Mouse (Mus musculus) ES-E14 (cell line): ENCODE measurements at regions not wholly inside any gene's neighbourhood (a gene's known extent, or its start where the extent isn't known, plus 50 kb on each side); places are given as distances from the start of the nearest gene placed in this dataset.

Experiments used
- DNase-seq: peaks from one replicate; pipeline ENCODE4 v3.0.0-alpha.2; 2013; ENCODE audit warnings: low read depth, low spot score
- H3K27ac ChIP-seq: 2 replicates; pipeline ENCODE4 v1.5.1; 2012; ENCODE audit warnings: low read depth, mild to moderate bottlenecking, low read length, moderate library complexity, mixed read lengths; ENCODE audit not compliant: poor library complexity, insufficient read depth, severe bottlenecking
- H3K36me3 ChIP-seq: 2 replicates; pipeline ENCODE4 v1.6.1; 2012; ENCODE audit warnings: mild to moderate bottlenecking, low read length, moderate library complexity, mixed read lengths; ENCODE audit not compliant: control insufficient read depth, poor library complexity, insufficient read depth, severe bottlenecking
- H3K4me1 ChIP-seq, 2 experiments: fragments of 150-350 bp in 1 of 2; sonication (generic) in 1 of 2; 2 replicates each; pipeline ENCODE4 v1.6.1; 2012; ENCODE audit warnings: low read length in 2 of 2, mild to moderate bottlenecking in 1 of 2, mixed read lengths in 1 of 2; ENCODE audit not compliant: control insufficient read depth in 2 of 2, insufficient read depth in 2 of 2, poor library complexity in 1 of 2
- H3K4me3 ChIP-seq, 2 experiments: fragments of 150-350 bp in 1 of 2; sonication (generic) in 1 of 2; 2 replicates each; pipeline ENCODE4 v1.5.1; 2012; ENCODE audit warnings: low read length in 2 of 2, low read depth in 1 of 2, mild to moderate bottlenecking in 1 of 2, mixed read lengths in 1 of 2; ENCODE audit not compliant: insufficient read depth in 1 of 2, poor library complexity in 1 of 2, severe bottlenecking in 1 of 2
- H3K9ac ChIP-seq: 2 replicates; pipeline ENCODE4 v1.6.1; 2012; ENCODE audit warnings: low read depth, mild to moderate bottlenecking, low read length, mixed read lengths; ENCODE audit not compliant: poor library complexity, insufficient read depth, severe bottlenecking
- H3K9me3 ChIP-seq: fragments of 150-350 bp; sonication (generic); 2 replicates; pipeline ENCODE4 v1.6.1; 2012; ENCODE audit warnings: low read depth, mild to moderate bottlenecking, low read length; ENCODE audit not compliant: control insufficient read depth, insufficient read depth
- CHD2 ChIP-seq: IDR thresholded peaks from 2 replicates; pipeline ENCODE4 v1.6.1; 2014; ENCODE audit warnings: mild to moderate bottlenecking, low read depth, low read length, inconsistent platforms
- HCFC1 ChIP-seq: IDR thresholded peaks from 2 replicates; pipeline ENCODE4 v1.6.1; 2012; ENCODE audit warnings: low read length, inconsistent platforms, borderline replicate concordance; ENCODE audit not compliant: insufficient read depth
- MAFK ChIP-seq: IDR thresholded peaks from 2 replicates; pipeline ENCODE4 v1.6.1; 2014; ENCODE audit warnings: mild to moderate bottlenecking, low read depth, low read length, inconsistent platforms; ENCODE audit not compliant: insufficient read depth
- ZC3H11A ChIP-seq: IDR thresholded peaks from 2 replicates; pipeline ENCODE4 v1.6.1; 2012; ENCODE audit warnings: low read depth, mild to moderate bottlenecking, inconsistent platforms, low read length, borderline replicate concordance
- ZNF384 ChIP-seq: IDR thresholded peaks from 2 replicates; pipeline ENCODE4 v1.6.1; 2012; ENCODE audit warnings: low read depth, low read length, inconsistent platforms
- in situ Hi-C, 2 experiments: fragments of 600-800 bp; cut with MboI; formaldehyde crosslinking; loops; one replicate each; pipeline ENCODE4 v1.15.1; 2025; ENCODE audit warnings: low sequenced_read_pairs in 2 of 2, inconsistent platforms in 1 of 2; ENCODE audit not compliant: unreplicated experiment in 2 of 2

GRCm38 (mm10) chr3:159029951-159030350 is 465.3 kb upstream of the Depdc1a start:
- in situ Hi-C loops = no loop called here
- no peak for TF ChIP-seq ZNF384
- no peak for TF ChIP-seq ZC3H11A
- TF ChIP-seq HCFC1 = no peak
- no peak for TF ChIP-seq MAFK
- no peak for TF ChIP-seq CHD2
- H3K27ac ChIP-seq = no peak overlapping the region
- DNase-seq = no peak
- no peaks in the 10 kb centered on the region for H3K36me3 ChIP-seq
- H3K4me1 ChIP-seq = no peaks in the 10 kb centered on the region
- H3K9ac ChIP-seq = no peak overlapping the region
- H3K9me3 ChIP-seq = no peaks in the 10 kb centered on the region
- H3K4me3 ChIP-seq = no peak overlapping the region

GRCm38 (mm10) chr3:159020447-159020846 is 458.4 kb upstream of the Lrrc7 start:
- Histone ChIP-seq H3K27ac (no peak overlapping the region), H3K36me3 (no peaks in the 10 kb centered on the region), H3K4me1 (no peaks in the 10 kb centered on the region), H3K9me3 (no peaks in the 10 kb centered on the region), H3K9ac (no peak overlapping the region), H3K4me3 (no peak overlapping the region)
- no peak for TF ChIP-seq HCFC1
- TF ChIP-seq CHD2 = no peak
- no peak for TF ChIP-seq MAFK
- no peak for TF ChIP-seq ZNF384
- no peak for TF ChIP-seq ZC3H11A
- DNase-seq = no peak
- in situ Hi-C loops = no loop called here

GRCm38 (mm10) chr3:159017269-159017668 is 455.2 kb upstream of the Lrrc7 start:
- Histone ChIP-seq H3K4me1 (no peaks in the 10 kb centered on the region), H3K9me3 (no peaks in the 10 kb centered on the region), H3K9ac (no peak overlapping the region), H3K4me3 (no peak overlapping the region), H3K27ac (no peak overlapping the region), H3K36me3 (no peaks in the 10 kb centered on the region)
- in situ Hi-C loops = no loop called here
- TF ChIP-seq ZNF384 (no peak), ZC3H11A (no peak), CHD2 (no peak), MAFK (no peak), HCFC1 (no peak)
- no peak for DNase-seq

DNA sequence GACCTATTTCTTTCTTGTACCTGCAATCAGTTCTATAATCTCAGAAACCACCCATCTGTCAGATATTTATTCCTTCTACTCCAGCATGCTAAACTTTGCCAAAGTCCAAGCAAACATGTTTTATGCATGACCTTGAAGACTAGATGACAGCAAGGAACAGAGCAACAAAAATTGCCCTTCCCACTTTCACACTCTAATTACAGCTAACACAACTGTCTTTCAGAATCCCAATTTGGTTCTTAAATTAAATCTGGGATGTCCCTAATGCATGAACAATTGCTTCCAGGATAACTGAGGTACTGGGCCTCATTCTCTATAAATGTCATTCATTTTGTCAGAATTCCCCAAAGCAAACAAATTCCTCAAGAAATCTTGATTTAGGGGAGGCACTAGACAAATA is 454.4 kb upstream of the Lrrc7 start:
- H3K4me3 ChIP-seq = no peak overlapping the region
- DNase-seq = no peak
- H3K4me1 ChIP-seq = no peaks in the 10 kb centered on the region
- TF ChIP-seq HCFC1 (no peak), CHD2 (no peak), ZNF384 (no peak), ZC3H11A (no peak), MAFK (no peak)
- no peak overlapping the region for H3K27ac ChIP-seq
- in situ Hi-C loops = no loop called here
- H3K9me3 ChIP-seq = no peaks in the 10 kb centered on the region
- no peak overlapping the region for H3K9ac ChIP-seq
- no peaks in the 10 kb centered on the region for H3K36me3 ChIP-seq

- peak; percentile 16 for DNase-seq
These were observed 449.1 kb upstream of the Lrrc7 start for GRCm38 (mm10) chr3:159010954-159011638.

More at GRCm38 (mm10) chr3:159010954-159011638, 449.1 kb upstream of the Lrrc7 start:
- Histone ChIP-seq H3K4me3 (no peak overlapping the region), H3K9ac (no peak overlapping the region), H3K27ac (no peak overlapping the region), H3K4me1 (no peaks in the 10 kb centered on the region; a peak in 1 of 4 replicates), H3K36me3 (no peaks in the 10 kb centered on the region), H3K9me3 (no peaks in the 10 kb centered on the region)
- in situ Hi-C loops = no loop called here
- no peak for TF ChIP-seq CHD2
- no peak for TF ChIP-seq ZC3H11A
- no peak for TF ChIP-seq ZNF384
- TF ChIP-seq MAFK = no peak
